Mouse (Mus musculus): ENCODE measurements around the gene Gm4894. TPM values are rescaled to one million over a fixed set of nuclear protein-coding genes. Genes with fewer than 3 reads are reported as not detected.
A peak's percentile ranks its signal among the peaks of the same experiment; 100 is the strongest.

The Gm4894 gene
- polyA plus RNA-seq (2012; rRNA removed) = not detected in 2 replicates

DNA sequence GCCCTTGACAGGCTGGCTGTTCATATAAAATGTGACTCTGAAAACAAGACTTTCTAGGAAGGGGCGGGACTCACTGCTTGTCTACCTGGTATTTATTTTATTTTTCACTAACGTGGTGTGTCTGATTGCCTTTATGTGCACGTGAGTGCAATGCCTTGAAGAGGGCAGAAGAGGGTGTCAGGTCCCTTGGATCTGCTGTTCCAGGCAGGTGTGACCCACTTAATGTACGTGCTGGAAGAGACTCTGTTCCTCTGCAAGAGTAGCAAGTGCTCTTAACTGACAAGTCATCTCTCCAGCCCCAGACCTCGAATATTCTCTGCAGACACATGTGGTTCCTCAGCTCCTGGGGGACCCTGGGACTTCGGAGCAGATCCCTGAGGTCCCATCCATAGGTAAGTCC, at the start of gene Gm4894:
Gene Gm4894, plus strand, starts transcription at position 301 of the 400 bp plus-strand sequence.
- Histone ChIP-seq H3K4me1 (ENCODE audit: control insufficient read depth, insufficient read depth, low read length) (no peaks in the 10 kb centered on the region), H3K4me3 (replicated peaks; ENCODE audit: extremely low read depth, low read depth, low read length) (no peak within 1 kb of the TSS)
- 50% methylated on average over 6 of the region's 6 CpGs for WGBS
- DNase-seq = no peak
- no peak for TF ChIP-seq CTCF (IDR thresholded peaks at IDR 0.05; ENCODE audit: insufficient read depth, low read length)
- no peak for TF ChIP-seq POLR2A (IDR thresholded peaks at IDR 0.05; ENCODE audit: borderline replicate concordance, extremely low read depth, low read depth, low read length)

DNA sequence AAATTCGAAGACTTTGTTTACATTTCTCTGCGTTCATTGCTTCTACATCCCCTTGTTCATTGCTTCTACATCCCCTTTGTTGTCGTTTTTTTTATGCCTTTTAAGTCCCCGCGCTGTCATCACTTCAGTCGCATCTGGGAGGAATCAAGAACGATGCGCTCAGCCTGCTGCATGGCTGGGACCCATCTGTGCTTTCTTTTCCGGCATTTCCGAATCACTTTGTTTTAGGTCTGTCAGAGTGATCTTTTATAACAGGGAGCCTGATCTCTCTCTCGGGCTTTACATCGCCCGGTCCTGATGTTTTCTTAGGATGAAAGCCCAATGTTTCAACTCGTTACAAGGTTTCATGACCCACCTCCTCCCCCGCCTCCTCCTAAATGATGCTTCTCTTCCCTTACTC, 44.0 kb upstream of the Gm4894 start:
- 31% methylated on average over 15 of the region's 15 CpGs for WGBS
- H3K4me3 ChIP-seq (replicated peaks; ENCODE audit: extremely low read depth, low read depth, low read length) = no peak overlapping the region
- TF ChIP-seq POLR2A (IDR thresholded peaks at IDR 0.05; ENCODE audit: borderline replicate concordance, extremely low read depth, low read depth, low read length) (no peak), CTCF (IDR thresholded peaks at IDR 0.05; ENCODE audit: insufficient read depth, low read length) (no peak)
- DNase-seq = no peak
- no peaks in the 10 kb centered on the region for H3K4me1 ChIP-seq (ENCODE audit: control insufficient read depth, insufficient read depth, low read length)

DNA sequence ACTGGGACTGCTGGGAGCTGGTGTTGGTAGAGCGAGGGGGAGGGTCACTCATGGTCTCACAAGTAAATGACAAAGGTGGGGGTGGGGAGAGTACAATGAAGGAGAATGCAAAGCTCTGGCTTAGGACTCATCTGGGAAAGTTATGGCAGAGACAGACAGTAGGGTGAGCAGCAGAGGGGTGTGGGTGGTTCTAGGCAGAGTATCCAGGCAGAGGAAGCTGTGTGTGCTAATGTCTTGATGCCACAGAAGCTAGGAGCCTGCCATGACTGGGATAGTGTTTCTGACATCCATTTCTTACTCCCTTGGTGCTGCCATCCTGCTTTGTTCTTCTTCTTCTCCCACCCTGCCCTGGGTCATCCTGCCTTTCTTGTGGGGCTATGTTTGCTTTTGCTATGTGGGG, 38.8 kb upstream of the Gm4894 start:
- H3K4me1 ChIP-seq (ENCODE audit: control insufficient read depth, insufficient read depth, low read length) = no peaks in the 10 kb centered on the region
- WGBS = 63% methylated on average over 1 of the region's 1 CpGs
- no peak overlapping the region for H3K4me3 ChIP-seq (replicated peaks; ENCODE audit: extremely low read depth, low read depth, low read length)
- no peak for DNase-seq
- TF ChIP-seq CTCF (IDR thresholded peaks at IDR 0.05; ENCODE audit: insufficient read depth, low read length) (no peak), POLR2A (IDR thresholded peaks at IDR 0.05; ENCODE audit: borderline replicate concordance, extremely low read depth, low read depth, low read length) (no peak)

DNA sequence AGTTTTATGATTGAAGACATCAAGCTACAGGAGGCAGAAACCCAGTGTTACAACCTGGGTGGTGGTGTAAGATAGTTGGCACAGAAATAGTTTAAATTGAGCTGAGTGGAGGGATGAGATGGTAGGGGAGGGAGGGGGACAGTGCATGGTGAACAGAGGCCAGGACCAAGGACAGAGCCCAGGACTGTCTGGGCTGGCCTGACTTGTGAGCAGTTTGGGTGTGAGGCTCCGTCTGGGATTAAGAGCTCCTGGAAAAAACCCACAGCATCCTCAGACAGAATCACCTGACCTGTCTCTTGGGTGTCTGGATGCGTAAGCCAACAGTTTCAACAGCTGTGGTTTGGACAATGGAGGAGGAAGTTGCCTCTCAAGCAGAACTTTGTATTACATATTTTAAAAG, 35.6 kb upstream of the Gm4894 start:
- no peak for DNase-seq
- TF ChIP-seq CTCF (IDR thresholded peaks at IDR 0.05; ENCODE audit: insufficient read depth, low read length) (no peak), POLR2A (IDR thresholded peaks at IDR 0.05; ENCODE audit: borderline replicate concordance, extremely low read depth, low read depth, low read length) (no peak)
- H3K4me3 ChIP-seq (replicated peaks; ENCODE audit: extremely low read depth, low read depth, low read length) = no peak overlapping the region
- 27% methylated on average over 2 of the region's 2 CpGs for WGBS
- no peaks in the 10 kb centered on the region for H3K4me1 ChIP-seq (ENCODE audit: control insufficient read depth, insufficient read depth, low read length)

DNA sequence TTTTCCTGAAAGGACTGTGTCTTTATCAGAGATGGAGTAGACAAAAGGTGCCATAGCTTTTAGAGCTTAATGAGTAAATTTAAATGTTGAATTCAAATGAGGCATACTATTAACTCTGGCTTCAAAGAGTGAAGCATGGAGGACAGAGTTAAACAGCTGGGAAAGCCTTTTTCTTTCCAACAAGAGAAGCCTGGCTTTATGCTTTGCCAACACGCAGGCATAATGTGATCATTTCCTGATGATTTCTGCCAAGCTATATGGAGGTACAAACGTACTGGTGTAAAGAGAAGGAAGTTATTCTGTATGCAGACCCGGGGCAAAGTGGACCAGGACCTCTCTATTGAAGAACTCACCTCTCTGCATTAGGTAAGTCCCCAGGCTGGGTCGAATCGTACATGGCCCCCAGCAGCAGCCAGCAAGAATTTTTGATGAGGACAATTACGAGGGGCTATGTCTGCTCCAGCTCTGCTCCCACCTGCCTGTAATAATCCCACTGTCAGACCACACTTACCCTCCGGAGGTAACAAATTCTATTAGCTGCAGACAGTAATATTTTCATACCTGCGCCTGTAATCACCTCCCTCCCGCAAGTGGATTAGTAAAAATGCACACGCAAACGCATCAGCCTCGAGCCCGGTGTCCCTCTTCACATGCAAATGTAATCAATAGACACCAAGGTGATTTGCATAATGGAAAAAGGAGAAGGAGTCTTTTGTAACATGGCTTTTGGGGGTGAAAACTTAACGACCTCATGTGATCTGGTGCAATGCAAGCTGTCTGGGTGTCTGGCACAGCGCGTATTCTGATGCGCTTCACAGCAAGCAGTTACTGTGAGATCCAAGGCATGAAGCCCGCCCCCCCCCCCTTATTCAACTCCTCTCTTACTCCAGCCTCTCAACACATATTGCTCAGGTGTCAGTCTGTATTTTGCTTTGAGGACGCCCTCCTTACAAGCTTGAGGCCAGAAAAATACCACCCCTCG, 32.4 kb upstream of the Gm4894 start:
- TF ChIP-seq POLR2A (IDR thresholded peaks at IDR 0.05; ENCODE audit: borderline replicate concordance, extremely low read depth, low read depth, low read length) (no peak), CTCF (IDR thresholded peaks at IDR 0.05; ENCODE audit: insufficient read depth, low read length) (no peak)
- Histone ChIP-seq H3K4me1 (ENCODE audit: control insufficient read depth, insufficient read depth, low read length) (no peaks in the 10 kb centered on the region), H3K4me3 (replicated peaks; ENCODE audit: extremely low read depth, low read depth, low read length) (no peak overlapping the region)
- 76% methylated on average over 20 of the region's 20 CpGs for WGBS
- DNase-seq = no peak

DNA sequence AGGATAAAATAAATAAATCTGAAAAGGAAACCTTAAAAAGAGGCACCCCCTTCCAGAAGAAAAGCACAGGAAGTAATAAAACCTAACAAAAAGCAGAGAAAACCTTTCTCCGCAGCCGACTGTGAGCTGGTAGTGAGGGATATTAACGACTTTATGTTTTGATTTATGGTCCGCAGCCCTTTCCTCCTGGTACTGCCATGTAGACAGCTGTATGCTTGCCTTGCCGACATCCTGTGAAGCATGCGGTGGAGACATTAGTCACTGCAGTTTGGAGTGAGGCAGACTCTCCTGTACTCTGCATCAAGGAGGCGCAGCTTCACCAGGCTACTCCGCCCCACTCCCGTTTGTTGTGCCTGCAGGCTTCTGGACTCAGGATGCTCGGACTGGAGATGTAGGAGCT, 25.8 kb upstream of the Gm4894 start:
- DNase-seq = no peak
- no peak for TF ChIP-seq POLR2A (IDR thresholded peaks at IDR 0.05; ENCODE audit: borderline replicate concordance, extremely low read depth, low read depth, low read length)
- TF ChIP-seq CTCF (IDR thresholded peaks at IDR 0.05; ENCODE audit: insufficient read depth, low read length) = no peak
- 41% methylated on average over 10 of the region's 10 CpGs for WGBS
- Histone ChIP-seq H3K4me3 (replicated peaks; ENCODE audit: extremely low read depth, low read depth, low read length) (no peak overlapping the region), H3K4me1 (ENCODE audit: control insufficient read depth, insufficient read depth, low read length) (no peaks in the 10 kb centered on the region)

DNA sequence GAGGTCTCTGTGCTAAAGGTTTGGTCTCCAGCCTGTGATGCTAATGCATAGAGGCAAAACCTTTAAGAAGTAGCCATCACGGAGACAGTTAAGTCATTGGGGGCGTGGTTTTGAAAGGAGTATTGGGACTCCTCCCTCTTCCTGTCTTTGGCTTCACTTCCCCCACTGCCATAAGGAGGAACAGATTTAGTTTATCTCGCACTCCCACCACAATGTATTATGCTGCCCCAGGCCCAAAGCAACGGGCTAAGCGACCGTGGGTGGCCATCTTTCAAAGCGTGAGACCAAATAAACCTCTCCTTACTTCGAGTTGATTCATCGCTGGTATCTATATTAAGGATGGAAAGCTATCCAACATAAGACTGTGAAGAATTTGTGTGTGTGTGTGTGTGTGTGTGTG, 22.9 kb upstream of the Gm4894 start:
- 61% methylated on average over 9 of the region's 9 CpGs for WGBS

DNA sequence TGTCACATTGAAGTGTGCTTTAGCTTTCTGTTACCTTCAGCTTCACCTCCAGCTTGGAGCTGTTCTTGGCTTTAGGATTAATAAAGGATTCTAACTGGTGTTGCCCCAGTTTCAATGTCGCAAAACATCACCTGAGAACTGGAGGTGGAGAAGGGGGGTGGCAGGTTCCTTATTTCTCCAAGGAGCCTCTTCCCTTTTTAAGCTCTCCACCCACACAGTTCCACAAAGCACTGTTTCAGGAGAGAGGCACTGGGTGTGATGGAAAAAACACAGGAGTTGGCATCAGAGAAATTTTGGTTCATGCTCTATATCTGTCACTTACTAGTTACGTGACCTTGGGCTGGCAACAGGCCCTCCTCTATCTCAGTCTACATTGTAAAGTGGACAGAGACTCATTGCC, 21.3 kb upstream of the Gm4894 start:
- WGBS = 86% methylated on average over 2 of the region's 2 CpGs
- H3K4me1 ChIP-seq (ENCODE audit: control insufficient read depth, insufficient read depth, low read length) = no peaks in the 10 kb centered on the region
- TF ChIP-seq CTCF (IDR thresholded peaks at IDR 0.05; ENCODE audit: insufficient read depth, low read length) = no peak
- no peak for TF ChIP-seq POLR2A (IDR thresholded peaks at IDR 0.05; ENCODE audit: borderline replicate concordance, extremely low read depth, low read depth, low read length)
- DNase-seq = no peak
- no peak overlapping the region for H3K4me3 ChIP-seq (replicated peaks; ENCODE audit: extremely low read depth, low read depth, low read length)

More for the DNA sequence above, 22.9 kb upstream of the Gm4894 start:
- DNase-seq = no peak
- Histone ChIP-seq H3K4me3 (replicated peaks; ENCODE audit: extremely low read depth, low read depth, low read length) (no peak overlapping the region), H3K4me1 (ENCODE audit: control insufficient read depth, insufficient read depth, low read length) (no peaks in the 10 kb centered on the region)
- TF ChIP-seq POLR2A (IDR thresholded peaks at IDR 0.05; ENCODE audit: borderline replicate concordance, extremely low read depth, low read depth, low read length) (no peak), CTCF (IDR thresholded peaks at IDR 0.05; ENCODE audit: insufficient read depth, low read length) (no peak)

DNA sequence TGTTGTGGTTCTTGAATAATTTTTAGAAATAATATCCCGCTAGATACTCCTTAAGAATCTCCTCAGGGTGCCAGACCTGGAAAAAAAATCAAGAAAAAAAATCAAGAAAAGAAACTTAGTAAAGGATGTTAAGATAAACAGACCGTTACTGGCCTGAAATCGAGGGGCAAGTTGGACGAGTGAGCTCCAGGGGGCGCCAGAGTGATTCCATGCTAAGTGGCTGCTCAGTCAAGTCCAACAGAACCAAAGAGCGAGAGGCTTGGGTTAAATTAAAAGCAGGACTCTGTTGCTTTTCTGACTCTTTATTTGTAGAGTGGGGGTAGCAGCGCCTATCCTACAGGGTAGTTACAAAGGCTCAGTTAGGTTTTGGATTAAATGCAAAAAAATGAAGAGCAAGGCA, 3.5 kb upstream of the Gm4894 start:
- DNase-seq = peak; percentile 64
- TF ChIP-seq CTCF (IDR thresholded peaks at IDR 0.05; ENCODE audit: insufficient read depth, low read length) = peak; percentile 80
- no peak for TF ChIP-seq POLR2A (IDR thresholded peaks at IDR 0.05; ENCODE audit: borderline replicate concordance, extremely low read depth, low read depth, low read length)
- WGBS = 24% methylated on average over 7 of the region's 7 CpGs
- H3K4me3 ChIP-seq (replicated peaks; ENCODE audit: extremely low read depth, low read depth, low read length) = no peak overlapping the region
- H3K4me1 ChIP-seq (ENCODE audit: control insufficient read depth, insufficient read depth, low read length) = no peaks in the 10 kb centered on the region

DNA sequence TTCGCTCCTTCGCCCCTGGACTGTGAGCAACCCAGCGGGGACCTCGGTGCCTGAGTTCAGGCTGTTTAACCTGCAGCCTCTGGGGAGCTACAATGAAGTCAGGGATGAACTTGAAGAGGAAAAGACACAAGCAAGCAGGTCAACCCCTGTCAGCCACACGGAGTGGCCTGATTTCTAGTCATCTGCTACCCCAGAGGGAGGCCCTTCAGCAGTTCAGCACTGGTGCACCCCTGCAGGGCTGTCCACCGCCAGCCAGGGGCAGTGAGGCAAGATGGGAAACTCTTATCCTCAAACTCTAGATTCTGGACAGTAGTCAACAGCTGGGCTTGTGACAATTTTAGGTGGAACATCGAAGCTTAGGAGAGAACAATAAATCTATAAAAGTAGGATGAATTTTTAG, 18.6 kb downstream of the Gm4894 start:
- no peak for DNase-seq
- TF ChIP-seq POLR2A (IDR thresholded peaks at IDR 0.05; ENCODE audit: borderline replicate concordance, extremely low read depth, low read depth, low read length) = no peak
- TF ChIP-seq CTCF (IDR thresholded peaks at IDR 0.05; ENCODE audit: insufficient read depth, low read length) = no peak
- Histone ChIP-seq H3K4me1 (ENCODE audit: control insufficient read depth, insufficient read depth, low read length) (no peaks in the 10 kb centered on the region), H3K4me3 (replicated peaks; ENCODE audit: extremely low read depth, low read depth, low read length) (no peak overlapping the region)
- WGBS = 60% methylated on average over 7 of the region's 7 CpGs

All from lung, adult 2 months (tissue).